Mouse (Mus musculus) olfactory bulb, adult 2 months (tissue): Measurements from ENCODE around the gene Pla2r1.

Source experiments
- CTCF ChIP-seq: fragments of 200-500 bp; IDR thresholded peaks from 2 replicates; pipeline ENCODE4 v1.5.1; 2012; ENCODE audit warnings: low read depth, mild to moderate bottlenecking, low read length, moderate library complexity; ENCODE audit not compliant: insufficient read depth
- POLR2A ChIP-seq: fragments of 200-500 bp; IDR thresholded peaks from 2 replicates; pipeline ENCODE4 v1.6.1; 2012; ENCODE audit warnings: mild to moderate bottlenecking, low read depth, low read length, moderate library complexity; ENCODE audit not compliant: insufficient read depth

DNA sequence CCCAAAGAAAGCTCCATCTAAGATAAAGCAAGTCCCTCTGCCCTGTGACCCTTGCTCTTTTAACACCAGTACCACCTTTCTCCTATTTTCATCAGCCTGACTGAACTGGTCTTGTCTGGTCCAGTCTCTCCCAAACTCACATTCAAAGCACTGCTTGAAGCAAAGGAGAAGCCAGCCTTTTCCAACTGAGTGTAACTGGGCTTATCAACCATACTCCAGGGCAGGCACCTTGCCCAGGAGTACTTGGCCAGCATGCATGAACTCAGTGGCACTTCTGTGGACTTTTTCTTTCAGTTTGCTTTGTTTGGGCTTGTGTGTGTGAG, 168.4 kb downstream of the Pla2r1 start:
- TF ChIP-seq POLR2A (no peak), CTCF (no peak)
